Mouse (Mus musculus): Measurements from ENCODE around the gene Lbp.
A peak's percentile ranks its signal among the peaks of the same experiment; 100 is the strongest.

Gene Lbp

DNA sequence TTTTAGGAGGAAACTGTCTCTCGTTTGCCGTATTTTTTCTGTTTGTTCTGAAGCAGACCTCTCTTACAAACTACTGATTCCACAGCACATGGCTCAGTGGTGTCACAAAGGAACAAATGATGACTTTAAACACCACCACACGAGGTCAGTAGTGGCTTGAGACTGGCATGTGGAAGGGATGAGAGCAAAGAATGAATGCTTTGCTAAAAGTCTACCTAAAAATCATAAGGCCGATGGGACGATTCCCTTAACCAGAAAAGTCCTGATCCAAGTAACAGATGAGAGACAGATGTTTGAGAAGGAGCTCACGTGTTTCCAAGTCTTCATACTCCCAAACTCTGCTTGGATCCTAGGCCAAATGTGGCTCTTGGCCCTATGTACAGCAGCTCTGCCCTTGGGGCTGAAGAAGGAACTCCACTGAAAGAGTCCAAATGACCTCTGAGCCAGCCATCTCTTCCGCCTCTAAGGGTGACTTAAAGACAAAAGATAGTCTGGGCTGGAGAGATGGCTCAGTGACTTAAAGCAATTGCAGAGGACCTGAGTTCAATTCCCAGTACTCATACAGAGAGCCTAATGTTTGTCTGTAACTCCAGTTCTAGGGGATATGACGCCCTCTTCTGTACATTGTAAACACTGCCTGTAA is 55.5 kb downstream of the Lbp start:
- peak; percentile 23 for DNase-seq (ENCODE audit: low spot score)

- no peak for DNase-seq (ENCODE audit: low spot score)
Observed at GRCm38 (mm10) chr2:158364175-158364574, 57.9 kb downstream of the Lbp start.

DNA sequence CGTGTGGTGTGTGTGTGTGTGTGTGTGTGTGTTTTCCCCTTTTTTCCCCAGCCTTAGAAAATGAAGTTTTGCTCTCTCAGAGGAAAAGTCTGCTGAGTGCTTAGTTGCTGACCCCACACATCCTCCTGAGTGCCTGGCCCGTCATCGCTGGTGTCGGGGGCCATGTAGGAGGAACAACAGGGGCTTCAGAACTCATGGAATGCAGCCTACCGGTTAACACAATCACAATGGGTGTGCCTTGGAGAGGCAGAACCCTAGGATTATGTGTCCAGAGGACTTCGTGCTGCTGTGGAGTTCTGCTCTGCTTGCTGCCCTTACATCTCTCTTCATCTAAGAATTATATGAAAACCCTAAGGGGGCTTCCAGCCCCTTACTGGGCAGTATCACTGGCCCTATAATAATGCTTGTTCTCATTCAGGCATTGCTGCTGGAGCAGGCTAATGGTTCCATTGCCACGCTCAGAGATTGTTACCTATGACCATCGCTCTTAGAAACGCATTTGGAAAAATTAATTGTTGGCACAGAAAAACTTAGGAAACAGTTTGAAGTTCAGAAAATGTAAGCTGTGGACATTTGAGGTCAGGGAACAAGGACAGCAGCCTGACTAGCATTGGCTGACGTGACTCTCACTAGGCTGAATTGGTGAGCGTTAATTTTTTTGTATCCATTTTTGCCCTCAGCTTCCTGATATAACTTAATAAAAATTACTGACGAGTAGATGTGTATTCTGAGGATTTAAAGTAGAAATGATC is 59.0 kb downstream of the Lbp start:
- no peak for DNase-seq (ENCODE audit: low spot score)

DNA sequence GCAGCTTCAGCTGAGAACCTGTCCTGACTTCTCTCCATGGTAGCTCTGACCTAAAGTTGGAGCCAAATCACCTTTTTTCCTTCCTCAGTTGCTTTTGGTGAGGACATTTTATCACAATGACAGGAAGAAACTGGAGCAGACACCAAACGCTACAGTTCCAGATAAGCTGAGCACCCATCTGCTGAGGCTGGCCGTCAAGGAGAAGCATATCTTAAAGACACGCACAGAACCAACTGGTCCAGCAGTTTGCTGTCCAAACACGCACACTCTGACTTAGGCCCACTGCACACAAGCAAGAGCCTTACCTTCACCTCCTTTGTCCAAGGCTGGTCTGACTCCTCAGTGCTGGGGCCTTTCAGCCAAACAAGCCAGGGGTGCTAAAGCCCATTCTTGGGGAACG is 61.4 kb downstream of the Lbp start:
- DNase-seq (ENCODE audit: low spot score), result no peak

DNA sequence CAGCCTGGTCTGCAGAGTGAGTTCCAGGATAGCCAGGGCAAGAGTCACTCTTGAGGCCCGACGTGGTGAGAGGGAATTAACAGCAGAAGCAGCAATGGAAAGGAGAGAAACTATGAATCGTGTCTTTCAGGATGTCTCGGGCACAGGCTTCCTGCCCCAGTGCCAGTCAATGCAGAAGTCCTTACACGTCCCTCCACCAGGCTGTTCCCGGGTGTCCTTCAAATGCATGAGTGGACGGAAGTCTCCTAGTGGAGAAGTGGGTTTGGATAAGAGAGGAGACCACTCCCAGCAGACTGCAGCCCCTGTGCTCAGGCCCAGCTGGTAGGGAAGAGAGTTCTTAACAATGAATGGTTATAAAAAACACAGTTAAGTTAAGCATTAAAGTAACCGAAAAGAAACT is 62.0 kb downstream of the Lbp start:
- no peak for DNase-seq (ENCODE audit: low spot score)

DNA sequence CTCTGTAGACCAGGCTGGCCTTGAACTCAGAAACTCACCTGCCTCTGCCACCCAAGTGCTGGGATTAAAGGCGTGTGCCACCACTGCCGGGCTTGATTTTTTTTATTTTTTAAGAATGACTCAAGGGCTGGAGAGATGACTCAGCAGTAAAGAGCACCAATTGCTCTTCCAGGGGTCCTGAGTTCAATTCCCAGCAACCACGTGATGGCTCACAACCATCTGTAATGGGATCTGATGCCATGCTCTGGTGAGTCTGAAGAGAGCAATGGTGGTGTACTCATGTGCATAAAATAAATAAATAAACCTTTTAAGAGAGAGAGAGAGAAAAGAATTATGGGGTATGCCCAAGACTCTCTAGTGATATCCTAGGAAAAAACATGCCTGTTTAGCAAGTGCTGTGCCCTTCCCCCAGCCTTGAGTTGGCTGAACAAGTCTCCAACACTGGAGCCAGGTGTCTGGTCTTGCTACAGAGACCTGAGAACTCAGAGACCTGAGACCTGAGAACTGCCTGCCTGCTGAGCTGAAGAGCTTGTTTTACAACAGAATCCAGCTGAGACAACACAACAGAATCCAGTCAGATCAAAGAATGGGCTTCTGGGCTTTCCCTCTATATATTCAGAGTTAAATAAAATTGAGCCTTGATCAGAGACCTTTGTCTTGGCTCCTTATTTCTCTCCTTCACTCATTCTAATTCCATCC is 63.3 kb downstream of the Lbp start:
- DNase-seq (ENCODE audit: low spot score), result no peak

- no peak for DNase-seq (ENCODE audit: low spot score)
Observed at GRCm38 (mm10) chr2:158370173-158370550, 63.9 kb downstream of the Lbp start.

DNA sequence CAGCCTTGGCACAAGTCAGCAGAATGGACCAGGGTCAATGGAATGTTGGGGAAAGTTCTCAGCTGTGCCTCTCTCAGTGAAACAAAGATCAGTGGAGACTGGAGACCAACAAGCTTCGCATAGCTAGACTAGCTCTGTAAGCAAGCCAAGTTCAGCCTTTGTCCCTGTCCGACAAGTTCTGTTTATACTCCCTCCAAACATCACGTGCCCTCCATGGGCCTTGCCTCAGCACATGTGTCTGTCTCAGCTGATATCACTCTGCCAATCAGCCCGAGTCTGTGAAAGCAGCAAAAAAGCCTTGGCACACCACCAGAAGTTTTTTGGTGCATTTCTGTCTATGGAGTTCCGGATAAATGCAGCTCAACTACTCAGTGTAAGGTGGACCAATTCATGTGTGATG is 66.8 kb downstream of the Lbp start:
- DNase-seq (ENCODE audit: low spot score), result peak; percentile 44

- DNase-seq (ENCODE audit: low spot score), result no peak
Observed at GRCm38 (mm10) chr2:158373516-158373915, 67.2 kb downstream of the Lbp start.

DNA sequence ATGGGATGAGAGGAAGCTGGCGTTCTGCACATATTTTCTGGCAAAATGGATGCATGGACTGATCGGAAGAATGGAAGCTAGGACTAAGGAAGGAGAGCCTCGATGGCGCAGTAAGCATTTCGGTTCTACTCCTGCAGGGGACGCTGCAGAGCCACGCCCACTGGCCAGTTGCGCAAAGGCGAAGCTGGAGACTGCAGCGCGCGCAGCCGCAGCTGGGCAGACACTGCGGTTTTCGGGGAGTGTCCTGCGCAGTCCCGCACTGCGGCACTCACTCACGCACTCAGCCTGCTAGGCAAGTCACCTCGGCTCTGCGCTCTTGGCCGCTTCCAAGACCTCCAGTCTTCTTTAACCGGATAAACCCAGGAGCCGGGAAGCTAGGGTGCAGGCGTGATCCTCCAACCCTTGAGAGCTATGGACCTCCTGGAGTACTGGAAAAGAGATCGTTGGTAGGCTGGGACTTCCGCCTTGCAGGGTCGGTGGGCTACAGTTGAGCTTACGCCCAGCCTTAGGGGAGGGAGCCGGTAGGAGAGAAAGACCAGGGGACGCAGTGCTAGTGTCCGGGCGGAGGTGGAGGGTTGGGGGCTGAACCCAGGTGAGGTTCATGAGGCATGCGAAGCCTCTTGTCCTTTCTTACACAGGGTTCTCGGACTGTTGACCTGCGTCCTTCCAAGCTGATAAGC is 69.3 kb downstream of the Lbp start, which contains the start of gene Snhg11:
Gene Snhg11 (plus strand): TSS at position 196 of the 680 bp plus-strand sequence.
- peak; percentile 43 for DNase-seq (ENCODE audit: low spot score)

DNA sequence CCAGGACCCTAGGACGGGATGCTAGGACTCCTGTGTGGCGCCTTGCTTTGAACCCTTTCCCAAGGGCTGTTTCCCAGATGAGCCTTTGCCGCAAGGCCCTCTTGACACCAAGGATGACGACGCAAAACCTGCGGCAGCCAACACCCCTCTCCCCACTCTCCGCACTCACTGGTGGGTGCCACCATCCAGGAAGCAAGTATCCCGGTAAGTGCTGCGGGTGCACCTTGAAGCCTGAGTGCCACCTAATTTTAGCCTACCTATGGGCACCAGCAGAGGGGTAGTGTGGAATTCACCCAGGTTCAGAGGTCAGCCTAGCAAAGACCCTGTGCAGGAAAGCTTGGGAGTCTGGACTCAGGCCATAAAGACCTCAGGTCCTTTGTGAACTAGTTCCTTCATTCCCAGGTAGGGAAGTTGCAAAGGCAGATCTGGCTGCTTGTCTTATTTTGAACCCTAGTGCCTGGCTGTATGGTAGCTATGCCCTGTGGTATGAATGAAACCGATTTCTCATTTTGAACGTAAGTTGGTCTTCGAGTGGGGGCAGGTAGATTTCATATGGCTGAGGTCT is 69.9 kb downstream of the Lbp start:
- no peak for DNase-seq (ENCODE audit: low spot score)

DNA sequence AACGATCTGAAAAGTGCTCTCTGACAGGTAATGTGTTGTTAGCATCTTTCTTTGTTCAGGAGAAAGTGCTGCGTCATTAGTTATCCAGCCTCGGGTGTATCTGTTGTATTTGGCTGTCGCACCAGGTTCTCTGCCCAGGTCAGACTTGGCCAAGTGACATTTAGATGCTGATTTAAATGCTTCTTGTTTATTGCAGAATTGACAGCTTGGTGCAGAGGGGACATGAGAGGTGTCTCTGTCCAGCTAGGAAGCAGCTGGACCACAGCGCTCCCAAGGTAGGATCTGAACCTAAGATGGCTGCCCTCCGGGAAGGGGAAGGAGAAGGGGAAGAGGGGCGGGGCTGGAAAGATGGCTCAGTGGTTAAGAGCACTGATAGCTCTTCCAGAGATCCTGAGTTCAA is 70.5 kb downstream of the Lbp start:
- no peak for DNase-seq (ENCODE audit: low spot score)

GRCm38 (mm10) chr2:158377811-158378210 is 71.5 kb downstream of the Lbp start:
- no peak for DNase-seq (ENCODE audit: low spot score)

GRCm38 (mm10) chr2:158379354-158380078 is 73.2 kb downstream of the Lbp start:
- peak; percentile 60 for DNase-seq (ENCODE audit: low spot score)
